Mouse (Mus musculus): ENCODE results near the gene Eid1.

DNA sequence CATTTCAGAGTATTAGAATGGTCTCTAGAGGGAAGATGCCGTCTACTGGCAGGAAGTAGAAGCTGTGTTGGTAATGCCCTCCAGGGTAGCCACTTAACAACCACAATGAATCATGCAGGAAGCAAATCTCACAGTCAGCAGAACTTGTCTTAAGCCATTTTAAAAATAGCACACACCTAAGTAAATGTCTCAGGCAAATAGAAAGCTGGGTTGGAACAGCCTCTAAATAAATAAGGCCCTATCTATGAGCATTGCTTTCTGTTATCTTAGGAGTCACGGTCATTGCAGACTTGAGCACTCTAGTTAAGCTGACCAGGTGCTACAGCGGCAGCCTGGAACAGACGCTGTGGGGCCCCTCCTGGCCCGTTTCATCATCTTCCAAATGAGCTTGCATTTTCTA, 5.7 kb upstream of the Eid1 start:
- TF ChIP-seq CTCF (IDR thresholded peaks at IDR 0.05; ENCODE audit: low read depth, low read length) (no peak), POLR2AphosphoS5 (IDR thresholded peaks at IDR 0.05; ENCODE audit: insufficient replicate concordance, low read depth, low read length) (no peak)
